Mouse (Mus musculus) adrenal gland (tissue): ENCODE results near the gene Mageb4.
"Not testable (repeated sequence)": the region's sequence is repeated elsewhere in the genome, so short reads cannot be mapped to it uniquely, and the experiment has no call there.

ENCODE experiments used
- intact Hi-C: fragments of 180-260 bp; cut with DNase I; formaldehyde crosslinking; loops from one replicate; pipeline ENCODE4 v1.15.1; 2025
- long read RNA-seq, 2 experiments: library from polyadenylated mRNA; unstranded; transcript quantifications; one replicate each; pipeline ENCODE4 v2.0.0; 2020; ENCODE audit warnings: borderline replicate concordance in 1 of 2; ENCODE audit not compliant: insufficient replicate concordance in 1 of 2

Mageb4 gene
- long read RNA-seq, experiment 1, result 0 reads
- long read RNA-seq, experiment 2, result 0 reads

GRCm38 (mm10) chrX:86304993-86305392 lies at the start of gene Mageb4:
Gene Mageb4, minus strand, starts transcription at chrX:86305093.
- intact Hi-C loops, result not testable (repeated sequence)

GRCm38 (mm10) chrX:86284597-86284996 lies 20.3 kb downstream of the Mageb4 start:
- intact Hi-C loops, result not testable (repeated sequence)

GRCm38 (mm10) chrX:86245950-86246349 lies 58.9 kb downstream of the Mageb4 start:
- intact Hi-C loops, result not testable (repeated sequence)

- intact Hi-C loops, result no loop called here
These were observed 67.6 kb downstream of the Mageb4 start for GRCm38 (mm10) chrX:86237246-86237645.
